Mouse (Mus musculus) heart, postnatal 0 days (tissue): Measurements from ENCODE around the gene P3h3. TPM values are rescaled to one million over a fixed set of nuclear protein-coding genes. Genes with fewer than 3 reads are reported as not detected.
"Not testable (repeated sequence)": the region's sequence is repeated elsewhere in the genome, so short reads cannot be mapped to it uniquely, and the experiment has no call there.

Source experiments
- ATAC-seq: fragments of 200-750 bp; cut with Nextera tagmentation; 2 replicates; pipeline ENCODE4 v1.8.0; 2017; ENCODE audit warnings: low read depth, moderate number of reproducible peaks, moderate library complexity; ENCODE audit not compliant: insufficient read depth
- DNase-seq: peaks from one replicate; pipeline ENCODE4 v3.0.0-alpha.2; 2016; ENCODE audit warnings: low spot score
- H3K27ac ChIP-seq: fragments of 300-500 bp; sonication (generic); 2 replicates; pipeline ENCODE4 v1.5.1; 2014; ENCODE audit warnings: low read depth, mild to moderate bottlenecking
- H3K27me3 ChIP-seq: fragments of 300-500 bp; sonication (generic); 2 replicates; pipeline ENCODE4 v1.6.1; 2014; ENCODE audit warnings: low read length, mixed read lengths; ENCODE audit not compliant: control insufficient read depth, insufficient read depth
- H3K36me3 ChIP-seq: fragments of 300-500 bp; sonication (generic); replicated peaks from 2 replicates; pipeline ENCODE4 v1.6.1; 2014; ENCODE audit warnings: low read length, mixed read lengths; ENCODE audit not compliant: control insufficient read depth, insufficient read depth
- H3K4me1 ChIP-seq: fragments of 300-500 bp; sonication (generic); 2 replicates; pipeline ENCODE4 v1.6.1; 2014; ENCODE audit warnings: antibody characterized with exemption; ENCODE audit not compliant: control insufficient read depth, insufficient read depth
- H3K4me2 ChIP-seq: fragments of 300-500 bp; sonication (generic); 2 replicates; pipeline ENCODE4 v1.6.1; 2014; ENCODE audit warnings: low read depth, mild to moderate bottlenecking, low read length, moderate library complexity
- H3K4me3 ChIP-seq: fragments of 300-500 bp; sonication (generic); 2 replicates; pipeline ENCODE4 v1.5.1; 2014; ENCODE audit warnings: low read depth, low read length
- H3K9ac ChIP-seq: fragments of 300-500 bp; sonication (generic); replicated peaks from 2 replicates; pipeline ENCODE4 v1.6.1; 2014; ENCODE audit warnings: low read depth, low read length, mixed read lengths
- H3K9me3 ChIP-seq: fragments of 300-500 bp; sonication (generic); replicated peaks from 2 replicates; pipeline ENCODE4 v1.6.1; 2016; ENCODE audit warnings: low read length; ENCODE audit not compliant: control insufficient read depth
- CTCF ChIP-seq: IDR thresholded peaks from 2 replicates; pipeline ENCODE4 v1.5.1; 2016; ENCODE audit warnings: antibody characterized with exemption, control low read depth, low read depth
- EP300 ChIP-seq: IDR thresholded peaks from 2 replicates; pipeline ENCODE4 v1.6.1; 2016; ENCODE audit warnings: antibody characterized with exemption, low read depth
- WGBS: fragments of 180-500 bp; shearing (Covaris S2); extraction: QIAGEN DNeasy Blood & Tissue Kit; methylation state at CpG from one replicate; pipeline ENCODE4 v1.1.7; 2014; 5-methylcytosine and 5-hydroxymethylcytosine counted together
- polyA plus RNA-seq: library from polyadenylated mRNA; unstranded; fragments of >200 nt; fragmentation: Nextera tagmentation; extraction: Ambion mirVana; gene quantifications from 2 replicates; pipeline ENCODE4 v1.2.1, GENCODE M21; 2015
- total RNA-seq: library from RNA; depleted of rRNA; stranded (reverse); fragments of >200 nt; gene quantifications from 2 replicates; pipeline ENCODE4 v1.2.3, GENCODE M21; 2014; ENCODE audit warnings: low replicate concordance

P3h3 gene
- total and polyA plus RNA-seq, 2 experiments from 2014 or later: 7.2 to 38.5 TPM

- DNase-seq: no peak
- ATAC-seq: no peak
- no peaks in the 10 kb centered on the region for H3K36me3 ChIP-seq
- H3K27ac ChIP-seq: no peak overlapping the region; the same call in 1 of the 2 replicates
- H3K9me3 ChIP-seq: no peaks in the 10 kb centered on the region
- TF ChIP-seq EP300: no peak
- TF ChIP-seq CTCF: no peak
- no peak overlapping the region for H3K4me3 ChIP-seq
- peaks cover 9% of the 10 kb centered on the region for H3K4me1 ChIP-seq
- H3K27me3 ChIP-seq: no peaks in the 10 kb centered on the region
- H3K4me2 ChIP-seq: no peak overlapping the region
- no peak overlapping the region for H3K9ac ChIP-seq
Observed at GRCm38 (mm10) chr6:124901851-124902250, 44.3 kb upstream of the P3h3 start.

DNA sequence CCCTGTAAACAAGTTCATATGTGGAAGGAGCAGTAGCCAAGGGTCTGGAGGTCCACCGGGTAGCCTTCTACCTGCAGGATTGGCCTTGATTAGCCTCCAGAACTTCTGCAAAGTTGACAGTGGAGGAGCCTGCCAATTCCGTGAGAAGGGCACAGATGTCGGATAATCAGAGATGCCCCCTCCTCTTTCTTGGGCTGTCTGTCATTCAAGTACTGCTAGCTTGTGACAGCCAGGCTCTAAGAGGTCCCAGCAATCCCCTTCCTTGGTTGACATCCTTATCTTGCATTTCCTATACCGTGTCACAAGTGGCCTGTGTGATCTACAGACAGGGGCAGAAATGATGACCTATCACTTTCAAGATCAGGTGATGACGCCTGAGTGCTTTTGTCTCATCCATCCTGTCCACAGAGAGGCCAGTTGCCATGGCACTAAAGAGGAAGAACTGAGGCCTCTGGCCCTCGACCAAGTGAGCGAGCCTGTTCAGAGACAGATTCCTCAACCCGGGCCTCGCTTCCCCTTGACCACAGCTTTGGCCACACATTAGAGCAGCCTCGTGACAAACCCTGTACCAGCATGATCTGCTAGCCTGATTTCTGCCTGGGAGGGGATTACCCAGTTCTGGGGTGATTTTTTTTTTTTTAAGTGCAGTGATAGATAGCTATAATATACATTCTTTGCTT, 43.4 kb upstream of the P3h3 start:
- peaks cover 9% of the 10 kb centered on the region for H3K4me1 ChIP-seq
- H3K27ac ChIP-seq: peak overlapping the region; percentile 18; the same call in 1 of the 2 replicates
- no peak overlapping the region for H3K4me3 ChIP-seq
- WGBS: 29% methylated on average over 10 of the region's 10 CpGs
- no peaks in the 10 kb centered on the region for H3K36me3 ChIP-seq
- DNase-seq (no peak), ATAC-seq (no peak)
- no peaks in the 10 kb centered on the region for H3K27me3 ChIP-seq
- H3K9me3 ChIP-seq: no peaks in the 10 kb centered on the region
- no peak overlapping the region for H3K9ac ChIP-seq
- no peak overlapping the region for H3K4me2 ChIP-seq
- TF ChIP-seq CTCF (no peak), EP300 (no peak)

GRCm38 (mm10) chr6:124900056-124900800, 42.7 kb upstream of the P3h3 start:
- H3K4me1 ChIP-seq: peaks cover 7% of the 10 kb centered on the region
- H3K4me3 ChIP-seq: no peak overlapping the region
- TF ChIP-seq CTCF: no peak
- no peak for TF ChIP-seq EP300
- H3K36me3 ChIP-seq: no peaks in the 10 kb centered on the region
- H3K27ac ChIP-seq: peak overlapping the region; percentile 36; the same call in 1 of the 2 replicates
- peak overlapping the region; percentile 12; the same call in 1 of the 2 replicates for H3K4me2 ChIP-seq
- ATAC-seq: no peak
- no peaks in the 10 kb centered on the region for H3K9me3 ChIP-seq
- H3K9ac ChIP-seq: no peak overlapping the region
- 69% methylated on average over 8 of the region's 8 CpGs for WGBS
- DNase-seq: no peak
- no peaks in the 10 kb centered on the region for H3K27me3 ChIP-seq

DNA sequence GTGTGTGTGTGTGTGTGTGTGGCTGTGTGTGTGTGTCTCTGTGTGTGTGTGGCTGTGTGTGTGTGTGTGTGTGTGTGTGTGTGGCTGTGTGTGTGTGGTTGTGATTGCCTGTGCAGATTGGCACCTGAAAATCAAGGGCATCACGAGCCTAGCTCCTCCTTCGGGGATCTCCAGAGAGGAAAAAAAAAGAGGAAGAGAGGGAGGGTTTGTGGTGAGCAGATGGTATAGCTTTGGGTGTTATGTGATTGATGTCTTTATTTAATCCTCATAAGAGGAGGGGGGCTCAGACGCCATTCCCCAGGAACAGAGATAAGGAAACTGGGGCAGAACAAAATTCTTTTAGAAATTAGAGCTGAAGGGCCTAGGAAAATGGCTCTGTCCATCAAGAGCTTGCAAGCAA, 40.8 kb upstream of the P3h3 start:
- no peak overlapping the region for H3K27ac ChIP-seq
- ATAC-seq: no peak

DNA sequence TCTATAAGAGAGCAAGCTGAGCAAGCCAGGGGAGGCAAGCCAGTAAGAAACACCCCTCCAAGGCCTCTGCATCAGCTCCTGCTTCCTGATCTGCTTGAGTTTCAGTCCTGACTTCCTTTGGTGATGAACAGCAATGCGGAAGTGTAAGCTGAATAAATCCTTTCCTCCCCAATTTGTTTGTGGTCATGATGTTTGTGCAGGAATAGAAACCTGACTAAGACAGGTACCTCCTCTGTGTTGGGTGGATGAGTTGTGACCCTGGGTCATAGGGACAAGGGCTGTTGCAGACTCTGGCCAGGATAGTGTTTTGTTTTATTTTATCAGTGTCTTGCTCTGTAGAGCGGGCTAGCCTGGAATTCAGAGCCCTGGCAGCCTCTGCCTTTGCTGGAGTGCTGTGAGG, 36.6 kb upstream of the P3h3 start:
- not testable (repeated sequence) for H3K36me3 ChIP-seq, H3K27ac ChIP-seq, H3K9me3 ChIP-seq, H3K4me2 ChIP-seq, ATAC-seq, H3K27me3 ChIP-seq, H3K4me3 ChIP-seq, DNase-seq, H3K9ac ChIP-seq, H3K4me1 ChIP-seq
- WGBS: 85% methylated on average over 2 of the region's 2 CpGs

More for the DNA sequence above, 40.8 kb upstream of the P3h3 start:
- no peak overlapping the region for H3K4me2 ChIP-seq
- H3K27me3 ChIP-seq: no peaks in the 10 kb centered on the region
- no peaks in the 10 kb centered on the region for H3K9me3 ChIP-seq
- TF ChIP-seq CTCF (no peak), EP300 (no peak)
- WGBS: 36% methylated on average over 3 of the region's 3 CpGs
- DNase-seq: no peak
- H3K4me3 ChIP-seq: no peak overlapping the region
- H3K4me1 ChIP-seq: no peaks in the 10 kb centered on the region
- H3K9ac ChIP-seq: no peak overlapping the region
- H3K36me3 ChIP-seq: no peaks in the 10 kb centered on the region
